Mouse (Mus musculus) right cerebral cortex, postnatal 36 days (tissue): ENCODE measurements at regions not wholly inside any gene's neighbourhood (a gene's known extent, or its start where the extent isn't known, plus 50 kb on each side); places are given as distances from the start of the nearest gene placed in this dataset.
A peak's percentile ranks its signal among the peaks of the same experiment; 100 is the strongest.

Experiments
- DNase-seq, 2 experiments: peaks; one replicate each; pipeline ENCODE4 v3.0.0; 2022; ENCODE audit warnings: low spot score in 2 of 2, mixed read lengths in 1 of 2

- DNase-seq: no peak
Measured at GRCm38 (mm10) chr13:43967516-43967915, 182.9 kb downstream of the Cd83 start.

GRCm38 (mm10) chr13:43972906-43973305 lies 188.3 kb downstream of the Cd83 start:
- DNase-seq: no peak

- DNase-seq: no peak
Measured at GRCm38 (mm10) chr13:43975281-43975680, 190.7 kb downstream of the Cd83 start.

- no peak for DNase-seq
Measured at GRCm38 (mm10) chr13:43975801-43976200, 191.2 kb downstream of the Cd83 start.

- no peak for DNase-seq
Measured at GRCm38 (mm10) chr13:43976676-43977075, 192.1 kb downstream of the Cd83 start.

GRCm38 (mm10) chr13:43987338-43987737 lies 202.8 kb downstream of the Cd83 start:
- DNase-seq: no peak

GRCm38 (mm10) chr13:43988421-43988820 lies 203.8 kb downstream of the Cd83 start:
- DNase-seq: no peak

GRCm38 (mm10) chr13:43990281-43991101 lies 205.9 kb downstream of the Cd83 start:
- DNase-seq: peak; percentile 47 to 62

GRCm38 (mm10) chr13:43991774-43992173 lies 207.2 kb downstream of the Cd83 start:
- DNase-seq: peak in 1 of 2 experiments; percentile 4

- no peak for DNase-seq
Measured at GRCm38 (mm10) chr13:43992968-43993367, 208.4 kb downstream of the Cd83 start.

- no peak for DNase-seq
Measured at GRCm38 (mm10) chr13:43994361-43994760, 209.8 kb downstream of the Cd83 start.

GRCm38 (mm10) chr13:43995623-43996022 lies 211.0 kb downstream of the Cd83 start:
- no peak for DNase-seq

- DNase-seq: no peak
Measured at GRCm38 (mm10) chr13:44001861-44002545, 217.4 kb downstream of the Cd83 start.

GRCm38 (mm10) chr13:44012868-44013267 lies 228.3 kb downstream of the Cd83 start:
- DNase-seq: no peak

- no peak for DNase-seq
Measured at GRCm38 (mm10) chr13:44018489-44019303, 234.1 kb downstream of the Cd83 start.

- DNase-seq: no peak
Measured at GRCm38 (mm10) chr13:44019304-44019583, 234.7 kb downstream of the Cd83 start.

- DNase-seq: no peak
Measured at GRCm38 (mm10) chr13:44020851-44021250, 236.3 kb downstream of the Cd83 start.

- no peak for DNase-seq
Measured at GRCm38 (mm10) chr13:44022106-44022505, 237.5 kb downstream of the Cd83 start.

- no peak for DNase-seq
Measured at GRCm38 (mm10) chr13:44024612-44025011, 240.0 kb downstream of the Cd83 start.

GRCm38 (mm10) chr13:44026321-44027255 lies 242.0 kb downstream of the Cd83 start:
- no peak for DNase-seq

- DNase-seq: no peak
Measured at GRCm38 (mm10) chr13:44028081-44028480, 243.5 kb downstream of the Cd83 start.
